Mouse (Mus musculus) myocyte (in vitro differentiated cells): ENCODE measurements at regions not wholly inside any gene's neighbourhood (a gene's known extent, or its start where the extent isn't known, plus 50 kb on each side); places are given as distances from the start of the nearest gene placed in this dataset.
A peak's percentile ranks its signal among the peaks of the same experiment; 100 is the strongest.

ENCODE experiments used
- H3K27me3 ChIP-seq: one replicate; pipeline ENCODE4 v1.6.1; 2011; ENCODE audit not compliant: control insufficient read depth, insufficient read depth, insufficient read length
- H3K36me3 ChIP-seq: one replicate; pipeline ENCODE4 v1.6.1; 2011; ENCODE audit not compliant: control insufficient read depth, insufficient read depth
- H3K4me2 ChIP-seq: one replicate; pipeline ENCODE4 v1.6.1; 2011; ENCODE audit warnings: low read depth, control low read depth
- H3K4me3 ChIP-seq: one replicate; pipeline ENCODE4 v1.5.1; 2011; ENCODE audit warnings: mild to moderate bottlenecking, control low read depth, moderate library complexity
- H3K79me2 ChIP-seq: one replicate; pipeline ENCODE4 v1.6.1; 2011; ENCODE audit not compliant: control insufficient read depth, insufficient read depth
- H3ac ChIP-seq: one replicate; pipeline ENCODE4 v1.6.1; 2011; ENCODE audit not compliant: control insufficient read depth, insufficient read length
- CEBPB ChIP-seq: IDR thresholded peaks from 2 replicates; pipeline ENCODE4 v1.6.1; 2011; ENCODE audit warnings: mild to moderate bottlenecking, moderate library complexity; ENCODE audit not compliant: poor library complexity, insufficient read depth, severe bottlenecking
- E2F4 ChIP-seq: IDR thresholded peaks from one replicate; pipeline ENCODE4 v1.6.1; 2011; ENCODE audit warnings: mild to moderate bottlenecking, control low read depth, moderate library complexity; ENCODE audit not compliant: insufficient read depth
- MAX ChIP-seq: IDR thresholded peaks from one replicate; pipeline ENCODE4 v1.6.1; 2011; ENCODE audit warnings: low read depth, mild to moderate bottlenecking, control low read depth
- MYOD1 ChIP-seq, 3 experiments: IDR thresholded peaks; one replicate each; pipeline ENCODE4 v1.6.1; 2011; ENCODE audit warnings: control low read depth in 2 of 3, low read depth in 2 of 3, mild to moderate bottlenecking in 2 of 3, moderate library complexity in 1 of 3; ENCODE audit not compliant: insufficient read length in 2 of 3, control insufficient read depth in 1 of 3
- MYOG ChIP-seq, 3 experiments: IDR thresholded peaks; one replicate each; pipeline ENCODE4 v1.6.1; 2011; ENCODE audit warnings: control low read depth in 2 of 3, low read depth in 2 of 3, mild to moderate bottlenecking in 2 of 3; ENCODE audit not compliant: insufficient read length in 2 of 3, control insufficient read depth in 1 of 3, insufficient read depth in 1 of 3
- POLR2A ChIP-seq: IDR thresholded peaks from one replicate; pipeline ENCODE4 v1.6.1; 2011; ENCODE audit warnings: low read depth, mild to moderate bottlenecking, control low read depth, moderate library complexity; ENCODE audit not compliant: insufficient read length
- POLR2AphosphoS2 ChIP-seq: IDR thresholded peaks from one replicate; pipeline ENCODE4 v1.6.1; 2011; ENCODE audit warnings: low read depth, control low read depth; ENCODE audit not compliant: insufficient read length
- REST ChIP-seq: IDR thresholded peaks from one replicate; pipeline ENCODE4 v1.6.1; 2011; ENCODE audit warnings: mild to moderate bottlenecking, control low read depth, moderate library complexity; ENCODE audit not compliant: insufficient read depth, insufficient read length
- SRF ChIP-seq: IDR thresholded peaks from one replicate; pipeline ENCODE4 v1.6.1; 2011; ENCODE audit warnings: low read depth; ENCODE audit not compliant: control insufficient read depth, insufficient read length
- TCF12 ChIP-seq: IDR thresholded peaks from one replicate; pipeline ENCODE4 v1.6.1; 2011; ENCODE audit warnings: mild to moderate bottlenecking, control low read depth; ENCODE audit not compliant: poor library complexity, insufficient read depth, severe bottlenecking
- TCF3 ChIP-seq: IDR thresholded peaks from one replicate; pipeline ENCODE4 v1.6.1; 2011; ENCODE audit warnings: low read depth, control low read depth; ENCODE audit not compliant: insufficient read length
- USF1 ChIP-seq: IDR thresholded peaks from one replicate; pipeline ENCODE4 v1.6.1; 2011; ENCODE audit warnings: low read depth, mild to moderate bottlenecking, control low read depth, moderate library complexity

- H3K4me3 ChIP-seq: no peak overlapping the region
- TF ChIP-seq E2F4: no peak
- no peak for TF ChIP-seq REST
- no peak for TF ChIP-seq SRF
- TF ChIP-seq POLR2A: no peak
- no peak for TF ChIP-seq MAX
These were observed 82.4 kb upstream of the Tsc22d1 start for GRCm38 (mm10) chr14:76332336-76332703.

GRCm38 (mm10) chr14:76340789-76341188, 74.0 kb upstream of the Tsc22d1 start:
- Histone ChIP-seq H3K4me2 (no peak overlapping the region), H3K27me3 (no peaks in the 10 kb centered on the region), H3K79me2 (no peaks in the 10 kb centered on the region), H3ac (no peak overlapping the region), H3K4me3 (no peak overlapping the region), H3K36me3 (no peaks in the 10 kb centered on the region)
- TF ChIP-seq SRF (no peak), MAX (no peak), REST (no peak), MYOD1 (IDR thresholded peaks at IDR 0.05; ENCODE audit: control insufficient read depth in 1 of 3, insufficient read length in 2 of 3, low read depth in 2 of 3) (no peak), POLR2A (no peak), E2F4 (no peak), MYOG (IDR thresholded peaks at IDR 0.05; ENCODE audit: control insufficient read depth in 1 of 3, insufficient read depth in 1 of 3, insufficient read length in 2 of 3, low read depth in 2 of 3) (no peak), USF1 (no peak), CEBPB (no peak), TCF12 (no peak), POLR2AphosphoS2 (no peak), TCF3 (no peak)

More at GRCm38 (mm10) chr14:76332336-76332703, 82.4 kb upstream of the Tsc22d1 start:
- Histone ChIP-seq H3K27me3 (no peaks in the 10 kb centered on the region), H3ac (no peak overlapping the region), H3K4me2 (peak overlapping the region; percentile 18), H3K36me3 (no peaks in the 10 kb centered on the region), H3K79me2 (no peaks in the 10 kb centered on the region)

- Histone ChIP-seq H3ac (no peak overlapping the region), H3K27me3 (no peaks in the 10 kb centered on the region), H3K4me2 (no peak overlapping the region), H3K36me3 (no peaks in the 10 kb centered on the region), H3K4me3 (no peak overlapping the region), H3K79me2 (no peaks in the 10 kb centered on the region)
- no peak for TF ChIP-seq MAX
- TF ChIP-seq CEBPB: no peak
- TF ChIP-seq POLR2A: no peak
- no peak for TF ChIP-seq MYOD1 (IDR thresholded peaks at IDR 0.05; ENCODE audit: control insufficient read depth in 1 of 3, insufficient read length in 2 of 3, low read depth in 2 of 3)
- TF ChIP-seq USF1: no peak
- no peak for TF ChIP-seq MYOG (IDR thresholded peaks at IDR 0.05; ENCODE audit: control insufficient read depth in 1 of 3, insufficient read depth in 1 of 3, insufficient read length in 2 of 3, low read depth in 2 of 3)
- TF ChIP-seq REST: no peak
- TF ChIP-seq SRF: no peak
- TF ChIP-seq E2F4: no peak
- no peak for TF ChIP-seq TCF3
- no peak for TF ChIP-seq TCF12
- no peak for TF ChIP-seq POLR2AphosphoS2
These were observed 73.5 kb upstream of the Tsc22d1 start for GRCm38 (mm10) chr14:76341226-76341625.

- no peak overlapping the region for H3K4me3 ChIP-seq
- TF ChIP-seq MYOD1 (IDR thresholded peaks at IDR 0.05; ENCODE audit: control insufficient read depth in 1 of 3, insufficient read length in 2 of 3, low read depth in 2 of 3) (no peak), E2F4 (no peak), MYOG (IDR thresholded peaks at IDR 0.05; ENCODE audit: control insufficient read depth in 1 of 3, insufficient read depth in 1 of 3, insufficient read length in 2 of 3, low read depth in 2 of 3) (no peak), MAX (no peak), CEBPB (no peak), POLR2AphosphoS2 (no peak), TCF3 (no peak), USF1 (no peak), POLR2A (no peak), SRF (no peak), TCF12 (no peak), REST (no peak)
- H3K79me2 ChIP-seq: no peaks in the 10 kb centered on the region
- H3K27me3 ChIP-seq: no peaks in the 10 kb centered on the region
- H3ac ChIP-seq: no peak overlapping the region
- no peak overlapping the region for H3K4me2 ChIP-seq
- H3K36me3 ChIP-seq: no peaks in the 10 kb centered on the region
These were observed 62.9 kb upstream of the Tsc22d1 start for GRCm38 (mm10) chr14:76351856-76352255.

DNA sequence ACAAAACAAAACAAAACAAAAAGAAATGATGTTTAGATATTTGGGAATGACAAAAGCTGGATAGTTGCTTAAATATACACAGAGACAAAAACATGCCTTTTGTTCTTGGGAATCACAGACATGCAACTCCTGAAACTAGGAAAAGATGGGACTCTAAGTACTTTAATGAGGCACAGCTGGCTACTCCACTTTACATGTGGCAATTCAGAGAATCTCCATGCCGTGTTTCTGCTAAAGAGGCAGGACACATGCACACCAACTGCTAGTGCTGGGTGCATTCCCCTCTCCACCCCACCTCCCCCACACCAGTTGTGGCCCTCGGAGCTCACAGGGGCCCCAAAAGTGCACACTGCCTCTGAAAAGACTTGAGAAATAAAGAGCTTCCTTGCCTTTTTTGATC, 58.6 kb upstream of the Tsc22d1 start:
- no peaks in the 10 kb centered on the region for H3K79me2 ChIP-seq
- no peaks in the 10 kb centered on the region for H3K27me3 ChIP-seq
- TF ChIP-seq TCF12: no peak
- peak in 1 of 3 experiments; percentile 9 for TF ChIP-seq MYOD1 (IDR thresholded peaks at IDR 0.05; ENCODE audit: control insufficient read depth in 1 of 3, insufficient read length in 2 of 3, low read depth in 2 of 3)
- no peak for TF ChIP-seq MYOG (IDR thresholded peaks at IDR 0.05; ENCODE audit: control insufficient read depth in 1 of 3, insufficient read depth in 1 of 3, insufficient read length in 2 of 3, low read depth in 2 of 3)
- no peaks in the 10 kb centered on the region for H3K36me3 ChIP-seq
- no peak overlapping the region for H3K4me3 ChIP-seq
- no peak overlapping the region for H3ac ChIP-seq
- H3K4me2 ChIP-seq: no peak overlapping the region
